Mouse (Mus musculus) lung, embryonic 14.5 days (tissue): ENCODE results near the gene Dnaaf5. TPM values are rescaled to one million over a fixed set of nuclear protein-coding genes. Genes with fewer than 3 reads are reported as not detected.

Experiments used
- ATAC-seq: fragments of 200-750 bp; cut with Nextera tagmentation; 2 replicates; pipeline ENCODE4 v1.8.0; 2017; ENCODE audit warnings: mild to moderate bottlenecking, moderate TSS enrichment, moderate library complexity; ENCODE audit not compliant: insufficient read depth
- DNase-seq: peaks from one replicate; pipeline ENCODE4 v3.0.0-alpha.2; 2015
- H3K27ac ChIP-seq: fragments of 300-500 bp; sonication (generic); 2 replicates; pipeline ENCODE4 v1.5.1; 2014; ENCODE audit warnings: low read depth, mild to moderate bottlenecking, moderate library complexity
- H3K27me3 ChIP-seq: fragments of 300-500 bp; sonication (generic); 2 replicates; pipeline ENCODE4 v1.6.1; 2014; ENCODE audit warnings: low read length, control low read depth; ENCODE audit not compliant: insufficient read depth
- H3K36me3 ChIP-seq: fragments of 300-500 bp; sonication (generic); 2 replicates; pipeline ENCODE4 v1.6.1; 2014; ENCODE audit warnings: control low read depth; ENCODE audit not compliant: insufficient read depth
- H3K4me1 ChIP-seq: fragments of 300-500 bp; sonication (generic); 2 replicates; pipeline ENCODE4 v1.6.1; 2014; ENCODE audit warnings: antibody characterized with exemption, control low read depth; ENCODE audit not compliant: insufficient read depth
- H3K4me2 ChIP-seq: fragments of 300-500 bp; sonication (generic); 2 replicates; pipeline ENCODE4 v1.6.1; 2014; ENCODE audit warnings: mild to moderate bottlenecking
- H3K4me3 ChIP-seq: fragments of 300-500 bp; sonication (generic); 2 replicates; pipeline ENCODE4 v1.5.1; 2014; ENCODE audit warnings: low read depth, low read length
- H3K9ac ChIP-seq: fragments of 300-500 bp; sonication (generic); 2 replicates; pipeline ENCODE4 v1.6.1; 2014
- H3K9me3 ChIP-seq: fragments of 300-500 bp; sonication (generic); 2 replicates; pipeline ENCODE4 v1.6.1; 2016; ENCODE audit warnings: low read depth, low read length, control low read depth
- CTCF ChIP-seq: IDR thresholded peaks from 2 replicates; pipeline ENCODE4 v1.5.1; 2016; ENCODE audit warnings: antibody characterized with exemption, low read depth
- WGBS: fragments of 180-500 bp; shearing (Covaris S2); extraction: QIAGEN DNeasy Blood & Tissue Kit; methylation state at CpG from one replicate; pipeline ENCODE4 v1.1.7; 2014; 5-methylcytosine and 5-hydroxymethylcytosine counted together
- polyA plus RNA-seq: library from polyadenylated mRNA; unstranded; fragments of >200 nt; fragmentation: Nextera tagmentation; extraction: Ambion mirVana; gene quantifications from 2 replicates; pipeline ENCODE4 v1.2.1, GENCODE M21; 2014

Gene Dnaaf5
- polyA plus RNA-seq, 1 experiment from 2014 or later, result 8.6 TPM

DNA sequence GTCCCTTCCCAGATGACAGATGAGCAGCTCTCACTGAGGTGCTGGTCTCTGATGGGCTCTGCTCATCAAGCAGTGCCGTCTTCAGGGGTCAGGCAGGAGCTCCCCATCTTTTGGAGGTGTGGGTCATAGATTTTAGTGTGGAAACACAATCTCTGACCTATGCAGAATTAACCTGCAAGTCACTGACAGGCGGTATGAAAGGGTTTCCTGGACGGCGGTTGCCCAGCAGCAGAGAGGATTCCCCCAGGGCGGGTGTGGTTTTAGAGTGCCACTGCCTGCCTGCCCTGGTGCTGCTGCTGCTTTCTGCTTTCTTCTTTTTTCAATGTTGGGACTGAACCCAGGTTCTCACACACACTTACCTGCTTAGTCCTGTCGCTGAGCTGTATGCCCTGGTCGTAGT lies 56.5 kb downstream of the Dnaaf5 start:
- Histone ChIP-seq H3K27me3 (no peaks in the 10 kb centered on the region), H3K9me3 (no peaks in the 10 kb centered on the region), H3K27ac (no peak overlapping the region), H3K9ac (no peak overlapping the region), H3K4me3 (no peak overlapping the region), H3K36me3 (peaks cover 15% of the 10 kb centered on the region; the same call in 1 of the 2 replicates), H3K4me2 (no peak overlapping the region), H3K4me1 (peaks cover 4% of the 10 kb centered on the region)
- DNase-seq (no peak), ATAC-seq (no peak)
- WGBS, result 69% methylated on average over 7 of the region's 7 CpGs
- no peak for TF ChIP-seq CTCF

DNA sequence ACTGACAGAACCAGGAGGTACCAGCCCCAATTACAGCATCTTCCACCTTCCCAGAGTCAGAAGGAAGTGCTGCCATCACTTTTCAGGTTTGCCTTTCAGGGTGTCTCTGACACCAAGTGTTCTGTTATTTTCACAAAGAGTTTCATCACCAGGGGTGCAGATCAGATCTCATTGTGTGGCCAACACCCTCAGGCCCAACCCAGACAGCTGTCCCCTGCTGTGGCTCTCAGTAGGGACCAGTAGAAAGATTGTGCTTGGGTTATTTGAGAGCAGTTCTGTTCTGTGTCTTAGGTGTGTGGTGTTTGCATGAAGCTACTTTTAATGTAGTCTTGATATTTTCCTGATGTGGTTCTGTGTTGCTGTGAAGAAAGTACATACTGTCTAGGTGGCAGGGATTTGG lies 58.2 kb downstream of the Dnaaf5 start:
- no peaks in the 10 kb centered on the region for H3K9me3 ChIP-seq
- no peaks in the 10 kb centered on the region for H3K4me1 ChIP-seq
- no peak for TF ChIP-seq CTCF
- DNase-seq, result no peak
- H3K27me3 ChIP-seq, result no peaks in the 10 kb centered on the region
- no peak for ATAC-seq
- no peak overlapping the region for H3K4me3 ChIP-seq
- no peak overlapping the region for H3K27ac ChIP-seq
- H3K36me3 ChIP-seq, result peaks cover 15% of the 10 kb centered on the region; the same call in 1 of the 2 replicates
- H3K9ac ChIP-seq, result no peak overlapping the region
- no peak overlapping the region for H3K4me2 ChIP-seq

DNA sequence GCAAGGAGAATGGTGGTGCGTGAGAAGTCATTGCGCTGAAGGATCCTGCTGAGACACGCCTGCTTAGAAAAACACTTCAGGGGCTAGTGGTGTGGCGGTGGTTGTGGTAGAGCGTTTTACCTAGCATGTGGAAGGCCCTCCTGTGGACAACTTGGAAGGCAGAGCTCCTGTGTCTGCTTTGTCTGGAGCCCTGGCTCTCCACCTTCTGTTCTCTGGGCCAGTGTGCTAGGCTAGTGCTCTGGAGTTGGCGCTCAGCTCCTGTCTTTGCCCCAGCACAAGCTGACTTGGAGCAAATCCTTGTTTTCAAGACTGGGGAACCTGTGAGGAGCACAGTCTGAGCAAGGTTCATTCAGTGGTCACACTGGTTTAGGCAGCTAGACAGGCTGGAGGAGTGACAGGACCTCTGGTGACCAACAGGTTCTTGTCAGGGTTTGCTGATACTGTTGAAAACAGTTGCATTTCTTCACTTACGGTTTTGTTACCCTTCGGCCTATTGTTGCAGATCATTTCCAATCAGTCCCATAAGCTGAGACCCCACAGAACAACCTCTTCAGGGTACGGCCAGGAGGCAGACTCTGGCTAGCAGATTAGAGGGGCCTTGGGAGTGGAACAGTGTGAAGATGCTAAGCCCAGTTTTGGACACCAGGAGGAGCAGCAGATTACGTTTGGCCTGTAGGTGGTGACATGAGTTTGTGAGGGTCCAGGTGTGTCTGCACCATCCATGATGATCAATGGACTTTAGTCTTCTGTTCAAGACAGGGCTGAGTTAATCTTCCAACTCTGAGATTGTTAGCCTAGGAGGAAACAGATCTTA lies 59.1 kb downstream of the Dnaaf5 start:
- ATAC-seq (no peak), DNase-seq (no peak)
- Histone ChIP-seq H3K4me1 (no peaks in the 10 kb centered on the region), H3K27me3 (no peaks in the 10 kb centered on the region), H3K9ac (no peak overlapping the region), H3K9me3 (no peaks in the 10 kb centered on the region), H3K4me2 (no peak overlapping the region), H3K4me3 (no peak overlapping the region), H3K36me3 (peaks cover 15% of the 10 kb centered on the region; the same call in 1 of the 2 replicates), H3K27ac (no peak overlapping the region)
- 82% methylated on average over 10 of the region's 10 CpGs for WGBS
- TF ChIP-seq CTCF, result peak; percentile 59

DNA sequence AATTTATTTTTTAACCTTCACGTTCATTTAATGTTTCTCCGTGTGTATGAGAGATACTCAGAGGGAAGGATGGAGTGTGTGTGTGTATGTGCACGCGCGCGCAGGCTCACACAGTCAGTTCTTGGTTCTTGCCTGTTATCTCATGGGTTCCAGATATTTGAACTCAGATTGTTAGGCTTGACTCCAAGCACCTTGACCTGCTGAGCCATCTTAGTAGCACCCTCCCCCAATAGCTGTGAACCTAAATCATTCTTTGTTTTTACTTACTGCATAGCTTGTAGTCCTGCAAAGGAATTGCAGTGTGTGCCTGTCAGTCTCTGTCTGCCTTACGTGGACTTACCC lies 59.6 kb downstream of the Dnaaf5 start:
- Histone ChIP-seq H3K36me3 (peaks cover 15% of the 10 kb centered on the region; the same call in 1 of the 2 replicates), H3K27ac (no peak overlapping the region), H3K9ac (no peak overlapping the region), H3K4me1 (no peaks in the 10 kb centered on the region), H3K9me3 (no peaks in the 10 kb centered on the region), H3K4me3 (no peak overlapping the region), H3K27me3 (no peaks in the 10 kb centered on the region), H3K4me2 (no peak overlapping the region)
- TF ChIP-seq CTCF, result no peak
- DNase-seq, result no peak
- WGBS, result 95% methylated on average over 7 of the region's 7 CpGs
- no peak for ATAC-seq

DNA sequence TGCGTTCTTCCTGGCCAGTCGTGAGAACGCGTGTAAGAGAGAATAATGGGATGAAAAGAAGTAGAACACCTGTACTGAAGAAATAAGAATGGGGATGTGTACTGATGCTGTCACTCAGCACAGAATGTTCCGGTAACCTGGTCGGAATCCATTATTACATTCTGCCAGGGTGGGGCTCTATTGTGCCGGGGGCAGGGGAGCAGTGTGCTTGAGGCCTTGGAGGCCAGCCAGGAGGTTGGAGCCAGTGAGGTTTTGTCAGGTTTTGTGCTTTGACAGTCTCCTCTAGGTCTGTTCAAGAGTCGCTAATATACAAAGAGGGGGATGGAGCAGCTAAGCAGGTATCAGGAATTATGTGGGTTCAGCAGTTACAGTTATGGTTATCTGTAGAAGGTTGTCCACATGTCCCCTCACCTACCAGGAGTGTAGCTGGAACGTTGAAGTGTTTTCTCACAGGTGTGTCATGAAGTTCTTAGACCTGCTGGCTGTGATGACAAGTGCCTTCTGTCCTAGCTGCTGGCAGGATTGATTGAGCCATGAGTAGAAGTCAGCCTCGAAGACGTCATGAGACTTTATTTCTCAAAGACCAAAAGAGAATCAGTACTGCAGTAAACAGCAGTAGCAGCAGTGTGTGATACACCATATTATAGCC lies 61.8 kb downstream of the Dnaaf5 start:
- H3K4me2 ChIP-seq, result no peak overlapping the region
- TF ChIP-seq CTCF, result no peak
- H3K4me1 ChIP-seq, result no peaks in the 10 kb centered on the region
- peaks cover 29% of the 10 kb centered on the region; the same call in 1 of the 2 replicates for H3K36me3 ChIP-seq
- WGBS, result 86% methylated on average over 11 of the region's 11 CpGs
- no peak for ATAC-seq
- no peaks in the 10 kb centered on the region for H3K27me3 ChIP-seq
- H3K9ac ChIP-seq, result no peak overlapping the region
- no peak overlapping the region for H3K4me3 ChIP-seq
- no peak for DNase-seq
- H3K9me3 ChIP-seq, result no peaks in the 10 kb centered on the region
- H3K27ac ChIP-seq, result no peak overlapping the region

DNA sequence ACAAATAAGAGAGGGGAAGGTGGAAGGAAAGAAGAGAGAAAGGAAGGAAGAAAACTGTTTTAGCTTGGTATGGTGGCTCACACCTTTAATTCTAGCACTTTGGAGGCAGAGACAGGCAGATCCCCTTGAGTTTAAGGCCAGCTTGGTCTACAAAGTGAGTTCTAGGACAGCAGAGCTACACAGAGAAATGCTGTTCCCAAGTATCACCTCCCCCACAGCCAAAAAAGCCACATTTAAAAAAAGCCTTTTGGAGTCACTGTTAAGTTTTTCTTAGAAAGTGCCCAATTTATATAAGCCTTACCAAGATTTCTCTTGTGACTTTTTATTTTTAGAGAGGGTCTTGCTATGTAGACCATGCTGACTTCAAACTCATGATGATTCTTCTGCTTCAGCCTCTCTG lies 64.3 kb downstream of the Dnaaf5 start:
- Histone ChIP-seq H3K4me1 (no peaks in the 10 kb centered on the region), H3K4me3 (no peak overlapping the region), H3K36me3 (peaks cover 28% of the 10 kb centered on the region; the same call in 1 of the 2 replicates), H3K9ac (no peak overlapping the region), H3K27me3 (no peaks in the 10 kb centered on the region), H3K27ac (no peak overlapping the region), H3K4me2 (no peak overlapping the region), H3K9me3 (no peaks in the 10 kb centered on the region)
- DNase-seq, result no peak
- no peak for ATAC-seq
- TF ChIP-seq CTCF, result no peak

DNA sequence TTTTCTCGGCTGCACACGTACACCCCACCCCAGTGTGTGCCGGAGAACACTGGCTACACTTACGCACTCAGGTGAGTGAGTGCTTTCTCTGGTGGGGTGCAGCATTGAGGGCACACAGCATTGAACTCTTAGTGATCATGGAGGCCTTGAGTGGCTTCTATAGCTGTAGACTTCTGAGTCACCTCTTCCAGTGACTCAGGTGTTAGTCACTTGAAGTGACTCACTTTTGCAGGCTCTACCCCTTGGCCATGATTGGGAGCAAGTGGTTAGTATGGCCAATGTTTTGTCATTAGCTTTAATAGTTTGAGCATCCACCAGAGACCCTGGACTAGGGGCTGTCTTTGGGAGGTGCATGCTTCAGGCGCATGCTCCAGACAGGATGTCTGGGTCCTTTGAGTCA lies 65.2 kb downstream of the Dnaaf5 start:
- 94% methylated on average over 5 of the region's 5 CpGs for WGBS
- no peaks in the 10 kb centered on the region for H3K27me3 ChIP-seq
- H3K9me3 ChIP-seq, result no peaks in the 10 kb centered on the region
- no peaks in the 10 kb centered on the region for H3K4me1 ChIP-seq
- no peak for DNase-seq
- ATAC-seq, result no peak
- H3K36me3 ChIP-seq, result peaks cover 28% of the 10 kb centered on the region; the same call in 1 of the 2 replicates
- no peak overlapping the region for H3K27ac ChIP-seq
- H3K9ac ChIP-seq, result no peak overlapping the region
- no peak overlapping the region for H3K4me2 ChIP-seq
- TF ChIP-seq CTCF, result no peak
- H3K4me3 ChIP-seq, result no peak overlapping the region
